Mouse (Mus musculus): ENCODE data around the gene Cpne2. TPM values are rescaled to one million over a fixed set of nuclear protein-coding genes. Genes with fewer than 3 reads are reported as not detected.
A peak's percentile ranks its signal among the peaks of the same experiment; 100 is the strongest.

The Cpne2 gene
- polyA plus RNA-seq, 1 experiment from 2014 or later, result 18.3 TPM

DNA sequence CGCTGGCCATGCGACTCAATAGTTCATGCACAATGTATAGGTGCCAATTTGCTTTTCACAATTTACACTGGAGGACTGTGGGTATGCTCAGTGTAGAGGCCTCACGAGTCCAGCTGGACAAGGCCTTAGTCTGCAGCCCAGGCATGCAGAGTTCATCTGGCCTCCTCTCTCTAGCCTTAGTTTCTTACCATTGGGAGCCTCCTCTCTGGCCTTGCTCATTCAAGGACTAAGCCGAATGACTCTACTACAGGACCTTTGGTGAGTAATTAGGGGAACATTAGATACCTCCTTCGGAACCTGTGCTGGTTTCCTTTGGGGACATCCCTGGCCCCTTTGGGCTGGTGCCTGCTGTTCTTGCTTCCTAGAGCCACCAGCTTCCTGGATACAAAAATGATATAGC lies 13.8 kb upstream of the Cpne2 start:
- Histone ChIP-seq H3K27ac (no peak overlapping the region), H3K9ac (no peak overlapping the region), H3K4me1 (replicated peaks) (0 out of 2 replicates have a peak, but pooled peaks cover 4% of the 10 kb centered on the region), H3K4me2 (no peak overlapping the region), H3K4me3 (no peak overlapping the region), H3K9me3 (no peaks in the 10 kb centered on the region), H3K36me3 (no peaks in the 10 kb centered on the region), H3K27me3 (no peaks in the 10 kb centered on the region)
- ATAC-seq (ENCODE audit: low FRiP score), result no peak
- WGBS, result 96% methylated on average over 5 of the region's 5 CpGs

DNA sequence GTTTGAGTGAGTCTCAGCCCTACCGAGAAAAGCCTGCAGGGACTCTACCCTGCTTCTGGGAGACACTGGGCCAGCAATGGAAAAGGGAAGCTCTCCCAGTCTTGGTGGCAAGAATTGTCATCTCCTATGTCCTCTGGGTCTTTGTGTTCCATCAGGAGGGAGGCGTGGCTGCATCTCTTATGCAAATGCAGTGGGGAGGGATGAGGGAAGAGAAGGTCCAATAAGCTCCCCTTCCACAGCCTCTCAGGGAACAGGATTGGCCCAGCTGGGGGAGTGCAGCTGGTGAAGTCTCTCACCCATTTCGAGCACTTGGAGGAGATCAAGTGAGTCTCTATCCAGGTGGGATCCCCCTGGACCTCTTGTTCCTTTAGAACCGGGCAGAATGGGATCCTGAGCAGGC lies 11.3 kb upstream of the Cpne2 start:
- H3K36me3 ChIP-seq, result no peaks in the 10 kb centered on the region
- H3K9me3 ChIP-seq, result no peaks in the 10 kb centered on the region
- no peak overlapping the region for H3K4me3 ChIP-seq
- H3K27ac ChIP-seq, result no peak overlapping the region
- ATAC-seq (ENCODE audit: low FRiP score), result no peak
- no peaks in the 10 kb centered on the region for H3K4me1 ChIP-seq (replicated peaks)
- H3K9ac ChIP-seq, result no peak overlapping the region
- H3K4me2 ChIP-seq, result no peak overlapping the region
- no peaks in the 10 kb centered on the region for H3K27me3 ChIP-seq
- WGBS, result 52% methylated on average over 4 of the region's 4 CpGs

DNA sequence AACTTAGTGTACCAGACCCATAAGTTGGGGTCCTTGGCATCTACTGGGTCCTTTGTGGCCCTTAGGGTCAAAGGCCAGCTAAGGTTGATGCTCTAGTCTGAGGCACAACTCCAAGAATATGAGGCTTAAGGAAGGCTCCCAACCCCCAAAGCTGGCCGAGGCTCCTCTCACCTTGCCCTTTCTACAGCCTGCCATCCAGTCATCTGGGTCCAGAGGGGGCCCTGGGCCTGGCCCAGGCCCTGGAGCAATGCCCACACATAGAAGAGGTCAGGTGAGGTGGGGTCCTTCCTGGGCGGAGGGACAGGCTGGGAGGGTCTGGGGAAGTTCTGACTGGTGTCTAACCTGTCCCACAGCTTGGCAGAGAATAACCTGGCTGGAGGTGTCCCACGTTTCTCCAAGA lies 10.3 kb upstream of the Cpne2 start:
- Histone ChIP-seq H3K27me3 (no peaks in the 10 kb centered on the region), H3K4me3 (no peak overlapping the region), H3K4me1 (replicated peaks) (no peaks in the 10 kb centered on the region), H3K9ac (no peak overlapping the region), H3K4me2 (no peak overlapping the region), H3K27ac (no peak overlapping the region), H3K9me3 (no peaks in the 10 kb centered on the region), H3K36me3 (no peaks in the 10 kb centered on the region)
- no peak for ATAC-seq (ENCODE audit: low FRiP score)
- WGBS, result 78% methylated on average over 3 of the region's 3 CpGs

DNA sequence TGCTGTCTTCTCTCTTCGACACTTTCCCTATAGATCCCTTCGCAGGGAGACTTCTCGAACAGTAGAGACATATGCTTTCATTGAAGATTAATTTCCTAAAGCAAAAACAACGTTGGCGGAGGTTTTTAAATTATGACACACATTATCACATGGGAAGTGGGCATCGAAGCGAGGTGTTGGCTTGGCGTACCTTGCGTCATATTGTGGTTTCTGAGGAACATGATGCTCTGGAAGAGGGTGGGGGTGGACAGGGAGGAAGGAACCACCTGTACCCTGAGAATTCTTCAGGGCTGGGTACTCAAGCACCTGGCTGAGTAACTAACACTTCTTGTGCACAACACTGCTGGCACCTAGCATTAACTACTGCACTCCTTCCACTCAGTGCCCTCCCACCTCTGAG lies 8.2 kb upstream of the Cpne2 start:
- Histone ChIP-seq H3K9ac (no peak overlapping the region), H3K27me3 (no peaks in the 10 kb centered on the region; the same call in 1 of the 2 replicates), H3K4me1 (replicated peaks) (no peaks in the 10 kb centered on the region), H3K27ac (no peak overlapping the region), H3K4me3 (no peak overlapping the region), H3K36me3 (no peaks in the 10 kb centered on the region), H3K4me2 (no peak overlapping the region), H3K9me3 (no peaks in the 10 kb centered on the region)
- no peak for ATAC-seq (ENCODE audit: low FRiP score)
- 82% methylated on average over 9 of the region's 9 CpGs for WGBS

DNA sequence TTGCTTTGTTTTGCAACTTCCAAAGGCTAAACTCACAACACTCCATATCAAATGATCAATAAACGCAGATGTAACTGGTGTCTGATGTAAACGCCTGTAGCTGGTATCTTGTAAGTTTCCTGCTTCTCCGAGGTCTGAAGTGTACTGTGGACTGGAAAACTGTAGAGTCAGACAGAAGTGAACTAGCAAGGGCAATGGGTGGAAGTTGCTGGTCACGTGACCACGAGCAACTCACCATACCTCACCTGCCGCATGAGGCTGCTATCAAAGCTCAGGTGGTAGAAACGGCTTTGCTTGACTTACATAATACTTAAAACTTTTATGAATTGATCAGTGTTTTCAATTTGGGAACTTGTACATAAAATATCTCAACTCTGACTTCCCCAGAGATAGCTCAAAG lies 5.6 kb upstream of the Cpne2 start:
- Histone ChIP-seq H3K4me3 (no peak overlapping the region), H3K4me2 (no peak overlapping the region), H3K36me3 (no peaks in the 10 kb centered on the region), H3K27ac (no peak overlapping the region), H3K9me3 (no peaks in the 10 kb centered on the region), H3K27me3 (peaks cover 17% of the 10 kb centered on the region), H3K4me1 (replicated peaks) (peaks cover 5% of the 10 kb centered on the region; the same call in 1 of the 2 replicates), H3K9ac (no peak overlapping the region)
- 87% methylated on average over 7 of the region's 7 CpGs for WGBS
- ATAC-seq (ENCODE audit: low FRiP score), result no peak

DNA sequence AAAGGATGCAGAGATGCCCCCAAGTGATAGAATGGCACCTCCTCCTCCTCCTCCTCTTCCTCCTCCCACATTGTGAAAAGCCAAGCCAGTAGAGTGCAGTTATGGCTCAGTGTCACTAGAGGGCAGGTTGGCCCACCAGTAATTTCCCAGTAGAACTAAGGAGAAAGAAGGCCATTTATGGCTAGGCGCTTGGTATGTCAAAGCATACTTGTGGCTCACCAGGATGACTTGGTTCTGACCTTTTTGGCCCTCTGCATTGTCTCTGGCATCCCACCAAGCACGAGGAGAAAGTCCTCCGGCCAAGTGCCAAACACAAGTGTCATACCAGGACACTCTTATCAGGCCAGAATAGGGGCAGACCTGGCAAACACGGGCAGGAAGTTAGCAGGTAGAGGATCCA lies 4.5 kb upstream of the Cpne2 start:
- Histone ChIP-seq H3K9ac (no peak overlapping the region), H3K4me1 (replicated peaks) (peaks cover 15% of the 10 kb centered on the region), H3K27ac (no peak overlapping the region), H3K4me2 (no peak overlapping the region), H3K4me3 (no peak overlapping the region), H3K27me3 (peaks cover 27% of the 10 kb centered on the region), H3K36me3 (no peaks in the 10 kb centered on the region), H3K9me3 (no peaks in the 10 kb centered on the region)
- ATAC-seq (ENCODE audit: low FRiP score), result no peak
- WGBS, result 42% methylated on average over 4 of the region's 4 CpGs

DNA sequence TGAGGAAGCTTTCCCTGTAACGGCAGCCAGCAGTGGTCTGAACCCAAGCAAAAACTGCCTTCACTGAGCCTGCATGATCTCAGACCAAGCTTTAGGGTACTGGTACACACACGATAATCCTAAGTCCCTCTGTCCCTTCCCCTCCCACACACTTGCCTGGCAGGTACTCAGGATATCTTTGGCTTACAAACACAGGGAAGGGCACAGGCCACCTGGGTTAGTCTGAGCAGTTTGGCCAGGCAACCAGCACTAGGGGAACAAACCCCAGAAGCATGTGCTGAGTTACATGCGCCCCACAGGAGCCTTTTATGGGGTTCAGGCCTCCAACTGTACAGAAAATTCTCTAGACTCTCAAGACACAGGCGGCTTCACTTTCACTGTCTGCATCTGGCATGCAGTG lies 2.9 kb upstream of the Cpne2 start:
- 77% methylated on average over 4 of the region's 4 CpGs for WGBS
- no peaks in the 10 kb centered on the region for H3K36me3 ChIP-seq
- peaks cover 44% of the 10 kb centered on the region for H3K27me3 ChIP-seq
- H3K4me2 ChIP-seq, result no peak overlapping the region
- peaks cover 32% of the 10 kb centered on the region for H3K4me1 ChIP-seq (replicated peaks)
- no peak overlapping the region for H3K9ac ChIP-seq
- no peak overlapping the region for H3K4me3 ChIP-seq
- H3K9me3 ChIP-seq, result no peaks in the 10 kb centered on the region
- ATAC-seq (ENCODE audit: low FRiP score), result no peak
- H3K27ac ChIP-seq, result no peak overlapping the region

DNA sequence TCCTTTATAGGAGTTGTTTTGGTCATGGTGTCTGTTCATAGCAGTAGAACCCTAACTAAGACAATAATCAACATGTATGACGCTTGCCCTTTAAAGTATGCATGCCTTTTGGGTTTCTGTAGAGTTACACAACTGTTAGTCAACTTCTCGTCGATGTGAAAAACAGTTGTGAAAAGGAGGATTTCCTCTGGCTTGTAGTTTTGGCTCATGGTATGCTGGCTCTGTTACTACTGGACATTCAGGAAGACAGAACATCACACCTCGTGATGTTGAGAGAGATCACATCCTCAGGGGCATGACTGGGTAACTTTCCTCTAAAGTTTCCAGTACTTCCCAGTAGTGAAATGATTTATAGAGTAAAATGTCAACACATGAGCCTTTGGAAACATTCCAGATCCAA lies 2.1 kb upstream of the Cpne2 start:
- H3K9ac ChIP-seq, result no peak overlapping the region
- no peaks in the 10 kb centered on the region for H3K9me3 ChIP-seq
- H3K4me3 ChIP-seq, result no peak overlapping the region
- H3K36me3 ChIP-seq, result no peaks in the 10 kb centered on the region
- peaks cover 51% of the 10 kb centered on the region for H3K27me3 ChIP-seq
- ATAC-seq (ENCODE audit: low FRiP score), result no peak
- H3K4me1 ChIP-seq (replicated peaks), result peaks cover 39% of the 10 kb centered on the region
- no peak overlapping the region for H3K4me2 ChIP-seq
- H3K27ac ChIP-seq, result no peak overlapping the region
- 93% methylated on average over 4 of the region's 4 CpGs for WGBS

DNA sequence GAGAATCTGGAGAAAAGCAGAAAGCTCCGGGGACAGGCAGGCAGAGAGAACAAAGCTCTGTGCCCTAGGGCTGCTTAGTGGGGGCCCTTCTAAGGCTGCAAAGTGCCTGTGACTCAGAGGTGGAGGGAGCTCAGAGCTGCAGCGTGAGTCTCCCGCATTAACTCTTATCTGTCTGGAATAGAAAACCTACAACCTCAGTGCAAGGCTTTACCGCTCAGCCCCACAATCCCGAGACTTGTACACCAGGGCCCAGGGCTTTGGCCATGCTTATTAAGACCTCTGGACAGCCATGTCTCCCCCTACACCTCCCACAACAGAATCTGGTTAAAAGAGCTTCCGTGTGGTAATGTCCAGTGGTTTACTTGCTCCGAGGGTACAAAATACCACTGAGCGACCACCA lies 790 bp upstream of the Cpne2 start:
- Histone ChIP-seq H3K9ac (peak overlapping the region; percentile 25; the same call in 1 of the 2 replicates), H3K27me3 (peaks cover 62% of the 10 kb centered on the region), H3K4me2 (peak overlapping the region; percentile 85), H3K36me3 (no peaks in the 10 kb centered on the region), H3K27ac (0 out of 2 replicates have a peak overlapping the region, but pooled peaks have one; percentile 32), H3K4me3 (peak overlapping the region; percentile 63), H3K4me1 (replicated peaks) (peaks cover 45% of the 10 kb centered on the region), H3K9me3 (no peaks in the 10 kb centered on the region)
- ATAC-seq (ENCODE audit: low FRiP score), result peak; percentile 29; the same call in 1 of the 2 replicates
- WGBS, result 3% methylated on average over 8 of the region's 8 CpGs

DNA sequence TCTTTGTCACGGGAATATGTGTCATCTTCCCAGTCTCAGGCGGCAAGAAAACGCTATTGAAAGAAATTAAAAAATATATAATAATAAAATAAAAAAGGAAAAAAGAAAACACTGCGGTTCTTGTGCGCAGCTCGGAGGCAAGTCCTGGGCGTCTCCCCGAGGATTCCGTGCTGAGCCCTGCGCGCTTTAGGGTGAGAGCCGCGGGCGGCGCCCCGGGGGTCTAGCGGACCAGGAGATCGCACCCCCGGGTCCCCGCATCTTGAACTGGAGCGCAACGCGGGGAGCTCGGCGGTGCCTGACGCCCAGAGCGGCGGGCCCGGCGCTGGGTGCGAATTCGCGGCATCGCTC lies 291 bp upstream of the Cpne2 start:
- 0 out of 2 replicates have a peak, but pooled peaks have one; percentile 12 for ATAC-seq (ENCODE audit: low FRiP score)
- H3K4me1 ChIP-seq (replicated peaks), result peaks cover 45% of the 10 kb centered on the region
- peaks cover 65% of the 10 kb centered on the region for H3K27me3 ChIP-seq

DNA sequence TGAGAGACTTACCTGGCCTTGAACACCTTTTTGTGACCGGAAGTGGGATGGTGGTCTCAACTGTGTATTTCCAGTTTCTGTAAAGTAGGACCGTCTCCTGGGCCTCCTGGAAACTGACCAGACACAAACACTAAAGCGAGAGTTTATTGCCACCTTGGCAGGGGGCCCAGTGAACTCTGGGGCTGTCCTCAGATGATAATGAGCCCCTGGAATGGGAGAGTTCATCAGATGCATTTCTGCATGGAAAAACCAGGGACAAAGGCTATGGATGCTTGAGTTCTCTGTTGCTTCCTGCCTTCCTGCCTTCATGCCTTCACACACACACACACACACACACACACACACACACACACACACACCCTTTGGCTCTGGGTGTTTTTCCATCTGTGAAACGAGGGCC lies 1.8 kb downstream of the Cpne2 start:
- H3K4me2 ChIP-seq, result peak overlapping the region; percentile 85
- H3K9me3 ChIP-seq, result no peaks in the 10 kb centered on the region
- no peak overlapping the region for H3K9ac ChIP-seq
- peaks cover 68% of the 10 kb centered on the region for H3K27me3 ChIP-seq
- no peak for ATAC-seq (ENCODE audit: low FRiP score)
- no peaks in the 10 kb centered on the region for H3K36me3 ChIP-seq
- no peak overlapping the region for H3K27ac ChIP-seq
- peaks cover 45% of the 10 kb centered on the region for H3K4me1 ChIP-seq (replicated peaks)
- 36% methylated on average over 4 of the region's 4 CpGs for WGBS
- no peak overlapping the region for H3K4me3 ChIP-seq

More for the DNA sequence above, 291 bp upstream of the Cpne2 start:
- no peak overlapping the region for H3K27ac ChIP-seq
- H3K4me2 ChIP-seq, result peak overlapping the region; percentile 85
- no peaks in the 10 kb centered on the region for H3K36me3 ChIP-seq
- H3K9me3 ChIP-seq, result no peaks in the 10 kb centered on the region
- under 1% methylated on average over 34 of the region's 34 CpGs for WGBS
- peak overlapping the region; percentile 76 for H3K9ac ChIP-seq
- peak overlapping the region; percentile 63 for H3K4me3 ChIP-seq

DNA sequence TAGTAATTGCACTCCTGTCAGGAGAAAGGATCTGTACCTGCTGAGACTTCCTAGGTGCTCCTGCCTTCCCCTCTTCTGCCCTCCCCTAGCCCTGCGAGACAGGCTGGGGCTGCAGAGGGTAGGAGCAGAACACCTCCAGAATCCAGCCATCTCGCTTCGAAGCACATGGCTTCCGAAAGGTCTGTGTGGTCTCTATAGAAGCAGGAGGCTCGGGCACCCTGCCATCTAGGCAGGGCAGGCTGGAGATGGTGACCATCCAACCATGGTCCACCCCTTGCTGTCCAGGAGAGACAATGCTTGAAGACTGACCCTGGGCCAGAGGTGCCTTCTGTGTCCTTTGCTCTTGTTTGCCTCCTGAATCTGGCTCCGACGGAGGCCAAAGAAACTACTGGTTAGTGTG lies 2.8 kb downstream of the Cpne2 start:
- 0 out of 2 replicates have a peak overlapping the region, but pooled peaks have one; percentile 8 for H3K4me2 ChIP-seq
- peaks cover 52% of the 10 kb centered on the region for H3K4me1 ChIP-seq (replicated peaks)
- H3K9me3 ChIP-seq, result no peaks in the 10 kb centered on the region
- H3K27me3 ChIP-seq, result peaks cover 63% of the 10 kb centered on the region
- WGBS, result 61% methylated on average over 7 of the region's 7 CpGs
- no peak overlapping the region for H3K27ac ChIP-seq
- H3K4me3 ChIP-seq, result no peak overlapping the region
- no peaks in the 10 kb centered on the region for H3K36me3 ChIP-seq
- H3K9ac ChIP-seq, result no peak overlapping the region
- no peak for ATAC-seq (ENCODE audit: low FRiP score)

DNA sequence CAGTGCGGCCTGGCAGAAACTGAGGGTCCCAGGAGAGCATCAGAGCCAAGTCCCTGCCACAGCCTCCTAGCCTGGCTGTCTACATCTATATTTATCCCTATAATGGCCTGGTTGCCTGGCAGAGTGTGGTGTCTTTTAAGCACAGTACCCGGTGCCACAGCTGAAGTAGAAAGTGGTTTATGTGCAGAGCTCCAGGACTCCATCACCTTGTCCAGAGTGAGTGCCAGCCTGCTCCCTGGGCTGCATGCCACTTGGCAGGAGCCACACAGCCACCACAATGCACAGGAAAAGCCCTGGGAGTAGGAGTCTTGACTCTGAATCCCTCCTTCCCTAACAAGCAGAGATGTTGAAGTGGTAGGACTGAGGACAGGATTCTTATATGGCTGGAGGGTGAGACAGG lies 4.7 kb downstream of the Cpne2 start:
- Histone ChIP-seq H3K9me3 (no peaks in the 10 kb centered on the region), H3K4me1 (replicated peaks) (peaks cover 52% of the 10 kb centered on the region), H3K4me3 (no peak overlapping the region), H3K27ac (no peak overlapping the region), H3K27me3 (peaks cover 49% of the 10 kb centered on the region), H3K4me2 (no peak overlapping the region), H3K9ac (no peak overlapping the region), H3K36me3 (no peaks in the 10 kb centered on the region)
- no peak for ATAC-seq (ENCODE audit: low FRiP score)
- 75% methylated on average over 2 of the region's 2 CpGs for WGBS

Data from hindbrain, embryonic 13.5 days (tissue).